Mouse (Mus musculus) CH12.LX (cell line): ENCODE measurements around the gene Gkap1. TPM values are rescaled to one million over a fixed set of nuclear protein-coding genes. Genes with fewer than 3 reads are reported as not detected.

ENCODE experiments used
- DNase-seq: peaks from one replicate; pipeline ENCODE4 v3.0.0-alpha.2; 2013; ENCODE audit errors: extremely low read depth
- H3K27ac ChIP-seq: 2 replicates; pipeline ENCODE4 v1.5.1; 2012; ENCODE audit warnings: low read depth, mild to moderate bottlenecking, control low read depth, moderate library complexity; ENCODE audit not compliant: insufficient read depth
- H3K27me3 ChIP-seq: replicated peaks from 2 replicates; pipeline ENCODE3; 2012; ENCODE audit warnings: inconsistent platforms
- H3K36me3 ChIP-seq, 2 experiments: replicated peaks in 1 of 2; 2 replicates each; pipeline versions ENCODE3 to v1.6.1; 2012; ENCODE audit warnings: inconsistent platforms in 1 of 2, low read length in 1 of 2, mild to moderate bottlenecking in 1 of 2, mixed read lengths in 1 of 2, moderate library complexity in 1 of 2; ENCODE audit not compliant: control insufficient read depth in 1 of 2, insufficient read depth in 1 of 2
- H3K4me1 ChIP-seq, 2 experiments: 2 replicates each; pipeline ENCODE4 v1.6.1; 2012; ENCODE audit warnings: inconsistent platforms in 1 of 2, moderate library complexity in 1 of 2; ENCODE audit not compliant: insufficient read depth in 2 of 2, control insufficient read depth in 1 of 2
- H3K4me2 ChIP-seq: 2 replicates; pipeline ENCODE4 v1.6.1; 2012; ENCODE audit warnings: low read depth, mild to moderate bottlenecking, control low read depth; ENCODE audit not compliant: poor library complexity, insufficient read depth, severe bottlenecking
- H3K4me3 ChIP-seq, 3 experiments: fragments of 150-350 bp in 1 of 3; sonication (generic) in 1 of 3; replicated peaks in 1 of 3; 2 replicates each; pipeline versions ENCODE3 to v1.5.1; 2011 to 2012; ENCODE audit warnings: low read depth in 2 of 3, low read length in 2 of 3, mild to moderate bottlenecking in 2 of 3, moderate library complexity in 2 of 3, control low read depth in 1 of 3, improper control_type of control experiment in 1 of 3, inconsistent platforms in 1 of 3, mixed read lengths in 1 of 3; ENCODE audit not compliant: poor library complexity in 1 of 3
- H3K79me2 ChIP-seq: replicated peaks from 2 replicates; pipeline ENCODE4 v1.6.1; 2012; ENCODE audit warnings: mild to moderate bottlenecking, moderate library complexity; ENCODE audit not compliant: control insufficient read depth, poor library complexity, insufficient read depth, severe bottlenecking; ENCODE audit errors: extremely low read depth
- H3K9ac ChIP-seq: 2 replicates; pipeline ENCODE4 v1.6.1; 2012; ENCODE audit warnings: low read depth, mild to moderate bottlenecking, control low read depth, moderate library complexity; ENCODE audit not compliant: insufficient read depth
- H3K9me3 ChIP-seq: replicated peaks from 2 replicates; pipeline ENCODE3; 2012; ENCODE audit warnings: low read length, inconsistent platforms, mixed read lengths
- BHLHE40 ChIP-seq: IDR thresholded peaks from 2 replicates; pipeline ENCODE4 v1.6.1; 2011; ENCODE audit warnings: mild to moderate bottlenecking, low read depth, low read length, improper control_type of control experiment
- CHD1 ChIP-seq: IDR thresholded peaks from 2 replicates; pipeline ENCODE4 v1.6.1; 2012; ENCODE audit warnings: low read depth, low read length, improper control_type of control experiment, inconsistent platforms
- CHD2 ChIP-seq: IDR thresholded peaks from 2 replicates; pipeline ENCODE4 v1.6.1; 2011; ENCODE audit warnings: low read length, improper control_type of control experiment
- E2F4 ChIP-seq: IDR thresholded peaks from 2 replicates; pipeline ENCODE4 v1.6.1; 2011; ENCODE audit warnings: low read depth, low read length, improper control_type of control experiment; ENCODE audit not compliant: insufficient replicate concordance
- ELF1 ChIP-seq: IDR thresholded peaks from 2 replicates; pipeline ENCODE4 v1.6.1; 2014; ENCODE audit warnings: low read depth, mild to moderate bottlenecking, inconsistent platforms, low read length, improper control_type of control experiment
- EP300 ChIP-seq: IDR thresholded peaks from 2 replicates; pipeline ENCODE4 v1.6.1; 2011; ENCODE audit warnings: low read length, improper control_type of control experiment
- ETS1 ChIP-seq: conservative IDR thresholded peaks from 2 replicates; pipeline ENCODE4 v1.6.1; 2012; ENCODE audit warnings: low read depth, mild to moderate bottlenecking, inconsistent platforms, low read length, improper control_type of control experiment, moderate library complexity
- HCFC1 ChIP-seq: IDR thresholded peaks from 2 replicates; pipeline ENCODE4 v1.6.1; 2012; ENCODE audit warnings: low read depth, mild to moderate bottlenecking, inconsistent platforms, low read length, improper control_type of control experiment
- IRF4 ChIP-seq: IDR thresholded peaks from 2 replicates; pipeline ENCODE4 v1.6.1; 2014; ENCODE audit warnings: low read depth, mild to moderate bottlenecking, inconsistent platforms, low read length, improper control_type of control experiment
- JUN ChIP-seq: IDR thresholded peaks from 2 replicates; pipeline ENCODE4 v1.6.1; 2011; ENCODE audit warnings: low read depth, mild to moderate bottlenecking, low read length, improper control_type of control experiment, moderate library complexity; ENCODE audit not compliant: insufficient read depth
- JUND ChIP-seq: conservative IDR thresholded peaks from 2 replicates; pipeline ENCODE4 v1.6.1; 2011; ENCODE audit warnings: low read depth, low read length, improper control_type of control experiment
- KAT2A ChIP-seq: IDR thresholded peaks from 2 replicates; pipeline ENCODE4 v1.6.1; 2012; ENCODE audit warnings: low read length, improper control_type of control experiment, inconsistent platforms; ENCODE audit not compliant: insufficient replicate concordance
- MAX ChIP-seq: IDR thresholded peaks from 2 replicates; pipeline ENCODE4 v1.6.1; 2011; ENCODE audit warnings: low read length, improper control_type of control experiment
- MEF2A ChIP-seq: IDR thresholded peaks from 2 replicates; pipeline ENCODE4 v1.6.1; 2014; ENCODE audit warnings: low read depth, mild to moderate bottlenecking, inconsistent platforms, low read length, improper control_type of control experiment, borderline replicate concordance
- MXI1 ChIP-seq: IDR thresholded peaks from 2 replicates; pipeline ENCODE4 v1.6.1; 2011; ENCODE audit warnings: mild to moderate bottlenecking, low read depth, low read length, improper control_type of control experiment
- NELFE ChIP-seq: IDR thresholded peaks from 2 replicates; pipeline ENCODE4 v1.6.1; 2011; ENCODE audit warnings: low read depth, low read length, improper control_type of control experiment
- NRF1 ChIP-seq: IDR thresholded peaks from 2 replicates; pipeline ENCODE4 v1.6.1; 2014; ENCODE audit warnings: low read depth, mild to moderate bottlenecking, inconsistent platforms, low read length, improper control_type of control experiment, moderate library complexity
- PAX5 ChIP-seq: IDR thresholded peaks from 2 replicates; pipeline ENCODE4 v1.6.1; 2012; ENCODE audit warnings: low read length, inconsistent platforms, mixed read lengths
- TCF12 ChIP-seq: IDR thresholded peaks from 2 replicates; pipeline ENCODE4 v1.6.1; 2014; ENCODE audit warnings: low read depth, mild to moderate bottlenecking, inconsistent platforms, low read length, improper control_type of control experiment
- ZC3H11A ChIP-seq: IDR thresholded peaks from 2 replicates; pipeline ENCODE4 v1.6.1; 2012; ENCODE audit warnings: low read depth, mild to moderate bottlenecking, inconsistent platforms, low read length, improper control_type of control experiment
- ZMIZ1 ChIP-seq: IDR thresholded peaks from 2 replicates; pipeline ENCODE4 v1.6.1; 2012; ENCODE audit warnings: low read depth, mild to moderate bottlenecking, inconsistent platforms, low read length, improper control_type of control experiment
- dilution Hi-C: fragments of 300-500 bp; cut with MboI; formaldehyde crosslinking; loops from 2 replicates; pipeline ENCODE4 v1.14.3; 2020; ENCODE audit warnings: low sequenced_read_pairs; ENCODE audit not compliant: extremely low pct_unique_long_range_greater_than_20kb, extremely low pct_ligation_motif_present
- in situ Hi-C: fragments of 300-500 bp; cut with MboI; formaldehyde crosslinking; loops from 3 replicates; pipeline ENCODE4 v1.14.3; 2019; ENCODE audit warnings: low sequenced_read_pairs, low pct_ligation_motif_present, low pct_unique_long_range_greater_than_20kb, mixed read lengths
- polyA plus RNA-seq: library from polyadenylated mRNA; unstranded; fragments of >175 nt; gene quantifications from 2 replicates; pipeline ENCODE4 v1.2.1, GENCODE M21; 2012; ENCODE audit warnings: low read depth; ENCODE audit not compliant: insufficient read length
- total RNA-seq, 2 experiments: library from RNA; depleted of rRNA; stranded (reverse); fragments of 300-350 nt in 1 of 2; fragments of >200 nt in 1 of 2; gene quantifications; 2 replicates each; pipeline ENCODE4 v1.2.3; 2012 to 2014

Gene Gkap1
- total and polyA plus RNA-seq, 3 experiments: 0.82 to 2.0 (median 1.3) TPM

GRCm38 (mm10) chr13:58283466-58283865, 8.0 kb upstream of the Gkap1 start:
- no peak for DNase-seq
- dilution Hi-C loops (no loop called here), in situ Hi-C loops (no loop called here)
- Histone ChIP-seq H3K9ac (no peak overlapping the region), H3K9me3 (no peaks in the 10 kb centered on the region), H3K4me1 (peaks cover 2 to 7% of the 10 kb centered on the region in 2 experiments; a peak in 2 of 4 replicates), H3K4me2 (no peak overlapping the region), H3K4me3 (no peak overlapping the region), H3K36me3 (no peaks in the 10 kb centered on the region), H3K79me2 (no peaks in the 10 kb centered on the region), H3K27ac (no peak overlapping the region), H3K27me3 (no peaks in the 10 kb centered on the region)
- TF ChIP-seq MXI1: no peak
- no peak for TF ChIP-seq NRF1
- no peak for TF ChIP-seq KAT2A

- H3K27ac ChIP-seq: no peak overlapping the region
- in situ Hi-C loops: no loop called here
- peaks cover 2 to 11% of the 10 kb centered on the region in 2 experiments; a peak in 3 of 4 replicates for H3K4me1 ChIP-seq
- no peak for DNase-seq
- no peaks in the 10 kb centered on the region for H3K27me3 ChIP-seq
- no peak overlapping the region for H3K9ac ChIP-seq
- H3K4me2 ChIP-seq: no peak overlapping the region
- no peak overlapping the region for H3K4me3 ChIP-seq
- no peak for TF ChIP-seq CHD2
- no peak for TF ChIP-seq ZMIZ1
- no peak for TF ChIP-seq E2F4
- no peak for TF ChIP-seq HCFC1
- TF ChIP-seq MEF2A: no peak
- no peak for TF ChIP-seq KAT2A
- TF ChIP-seq, all 38 proteins: peak for 0
- Histone ChIP-seq H3K9me3 (no peaks in the 10 kb centered on the region), H3K79me2 (no peaks in the 10 kb centered on the region), H3K36me3 (no peaks in the 10 kb centered on the region)
- dilution Hi-C loops: no loop called here
Measured at GRCm38 (mm10) chr13:58281936-58282335, 6.4 kb upstream of the Gkap1 start.

- Histone ChIP-seq H3K9me3 (no peaks in the 10 kb centered on the region), H3K4me1 (peaks cover 2 to 11% of the 10 kb centered on the region in 2 experiments; a peak in 3 of 4 replicates), H3K4me3 (no peak overlapping the region), H3K27ac (no peak overlapping the region), H3K9ac (no peak overlapping the region), H3K27me3 (peaks cover 8% of the 10 kb centered on the region), H3K4me2 (no peak overlapping the region), H3K36me3 (no peaks in the 10 kb centered on the region), H3K79me2 (no peaks in the 10 kb centered on the region)
- in situ Hi-C loops (no loop called here), dilution Hi-C loops (no loop called here)
- TF ChIP-seq ELF1 (no peak), TCF12 (no peak), BHLHE40 (no peak), CHD1 (no peak), EP300 (no peak), CHD2 (no peak), MAX (no peak), JUN (no peak), IRF4 (no peak), NELFE (no peak), ZC3H11A (no peak), ETS1 (no peak), JUND (no peak), PAX5 (no peak)
- DNase-seq: no peak
Measured at GRCm38 (mm10) chr13:58280528-58280927, 5.0 kb upstream of the Gkap1 start.
